In genomic region chr5:113735345-113736112, GRCm38 (mm10) we compare ENCODE assay signal across 8 mouse cellular contexts. TPM values are rescaled to one million over a fixed set of nuclear protein-coding genes. Genes with fewer than 3 reads are reported as not detected.
DNase-seq lines count a peak whose midpoint lies in the region; ATAC-seq lines count a peak whose summit lies in the region.

TSS of gene Ficd (plus strand) at chr5:113735803.

- DNase-seq in adipocyte (ENCODE audit: low spot score) = peak; percentile 99
- peak; percentile 100 for DNase-seq in embryo, embryonic 10 days (ENCODE audit: low spot score)
- DNase-seq in gastrocnemius, postnatal 10 days = peak; percentile 93
- DNase-seq in induced T-regulatory cell, adult 2 months (ENCODE audit: low read depth) = peak; percentile 99
- peak; percentile 80 to 89 for DNase-seq in left cerebral cortex, adult 9 months (ENCODE audit: low spot score in 2 of 2)
- DNase-seq in right cerebral cortex, postnatal 14 days = peak; percentile 94
- DNase-seq in urinary bladder, postnatal 36 days (ENCODE audit: low spot score in 2 of 2) = peak; percentile 75 to 91

- ATAC-seq in megakaryocyte progenitor cell, adult 5-6 weeks (replicated peaks; ENCODE audit: poor library complexity) = peak; percentile 94

RNA-seq across cellular contexts. Expression of gene Ficd, which starts in this region (rescaled TPM):
- total RNA-seq in gastrocnemius, postnatal 10 days (2021) = 1 to 10 TPM; 4.8 to 4.9 TPM
- 2.5 and 3.1 TPM in 2 replicates for total RNA-seq in megakaryocyte progenitor cell, adult 5-6 weeks (2015)
- total RNA-seq in megakaryocyte progenitor cell, adult 5-6 weeks (2017) = 1.5 and 2.6 TPM in 2 replicates

Comparison
In these comparisons a context has a peak if more than half of its experiments do, and no peak if none do; other contexts are left out.
1. Peak in every context shown above with its lines: DNase-seq and ATAC-seq.